Mouse (Mus musculus) midbrain, embryonic 14.5 days (tissue): Measurements from ENCODE around the gene Gatad2b. TPM values are rescaled to one million over a fixed set of nuclear protein-coding genes. Genes with fewer than 3 reads are reported as not detected.

Source experiments
- ATAC-seq: fragments of 200-750 bp; cut with Nextera tagmentation; 2 replicates; pipeline ENCODE4 v1.8.0; 2017; ENCODE audit warnings: moderate number of reproducible peaks, moderate library complexity; ENCODE audit not compliant: low FRiP score, low TSS enrichment
- DNase-seq: peaks from one replicate; pipeline ENCODE4 v3.0.0-alpha.2; 2015
- H3K27ac ChIP-seq: fragments of 300-500 bp; sonication (generic); replicated peaks from 2 replicates; pipeline ENCODE4 v1.5.1; 2014; ENCODE audit warnings: mild to moderate bottlenecking, low read depth, low read length, moderate library complexity
- H3K27me3 ChIP-seq: fragments of 300-500 bp; sonication (generic); 2 replicates; pipeline ENCODE4 v1.6.1; 2014; ENCODE audit warnings: low read length, control low read depth, mixed read lengths; ENCODE audit not compliant: control insufficient read depth, insufficient read depth
- H3K36me3 ChIP-seq: fragments of 300-500 bp; sonication (generic); 2 replicates; pipeline ENCODE4 v1.6.1; 2014; ENCODE audit warnings: low read length, control low read depth; ENCODE audit not compliant: control insufficient read depth, insufficient read depth
- H3K4me1 ChIP-seq: fragments of 300-500 bp; sonication (generic); 2 replicates; pipeline ENCODE4 v1.6.1; 2014; ENCODE audit warnings: mild to moderate bottlenecking, antibody characterized with exemption, low read length, control low read depth; ENCODE audit not compliant: control insufficient read depth, insufficient read depth
- H3K4me2 ChIP-seq: fragments of 300-500 bp; sonication (generic); 2 replicates; pipeline ENCODE4 v1.6.1; 2014; ENCODE audit warnings: mild to moderate bottlenecking, low read length, moderate library complexity
- H3K4me3 ChIP-seq: fragments of 300-500 bp; sonication (generic); replicated peaks from 2 replicates; pipeline ENCODE4 v1.5.1; 2014; ENCODE audit warnings: low read depth, low read length
- H3K9ac ChIP-seq: fragments of 300-500 bp; sonication (generic); replicated peaks from 2 replicates; pipeline ENCODE4 v1.6.1; 2014; ENCODE audit warnings: mild to moderate bottlenecking, low read length, moderate library complexity
- H3K9me3 ChIP-seq: fragments of 300-500 bp; sonication (generic); 2 replicates; pipeline ENCODE4 v1.6.1; 2016; ENCODE audit warnings: low read length, control low read depth, mixed read lengths; ENCODE audit not compliant: control insufficient read depth
- WGBS: fragments of 180-500 bp; shearing (Covaris S2); extraction: QIAGEN DNeasy Blood & Tissue Kit; methylation state at CpG from one replicate; pipeline ENCODE4 v1.1.7; 2014; 5-methylcytosine and 5-hydroxymethylcytosine counted together
- polyA plus RNA-seq: library from polyadenylated mRNA; unstranded; fragments of >200 nt; fragmentation: Nextera tagmentation; extraction: Ambion mirVana; gene quantifications from 2 replicates; pipeline ENCODE4 v1.2.1, GENCODE M21; 2014

Gene Gatad2b
- polyA plus RNA-seq, 1 experiment from 2014 or later = 16.0 TPM

DNA sequence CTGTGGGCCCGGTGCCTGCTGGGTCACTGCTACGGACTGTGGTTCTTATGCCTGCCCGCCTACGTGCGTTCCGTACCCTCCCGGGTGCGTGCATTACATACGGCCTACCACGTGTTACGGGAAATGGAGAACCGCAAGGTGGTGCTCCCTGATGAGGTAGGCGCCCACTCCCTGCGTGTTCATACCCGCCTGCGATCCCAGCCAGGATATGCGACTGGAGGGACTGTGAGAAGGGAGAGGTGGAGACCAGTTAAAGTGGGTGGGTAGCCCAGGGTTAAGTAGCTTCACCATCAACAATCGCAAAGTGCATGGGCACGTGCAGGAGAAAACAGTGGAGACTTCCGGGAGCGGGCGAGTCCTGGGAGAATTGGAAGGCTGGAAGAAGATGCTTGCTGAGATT, 19.1 kb upstream of the Gatad2b start:
- Histone ChIP-seq H3K4me3 (no peak overlapping the region), H3K9me3 (no peaks in the 10 kb centered on the region), H3K27me3 (no peaks in the 10 kb centered on the region), H3K9ac (no peak overlapping the region), H3K36me3 (peaks cover 75% of the 10 kb centered on the region), H3K4me1 (no peaks in the 10 kb centered on the region), H3K27ac (no peak overlapping the region), H3K4me2 (no peak overlapping the region)
- ATAC-seq (no peak), DNase-seq (no peak)
- WGBS = 96% methylated on average over 22 of the region's 22 CpGs

DNA sequence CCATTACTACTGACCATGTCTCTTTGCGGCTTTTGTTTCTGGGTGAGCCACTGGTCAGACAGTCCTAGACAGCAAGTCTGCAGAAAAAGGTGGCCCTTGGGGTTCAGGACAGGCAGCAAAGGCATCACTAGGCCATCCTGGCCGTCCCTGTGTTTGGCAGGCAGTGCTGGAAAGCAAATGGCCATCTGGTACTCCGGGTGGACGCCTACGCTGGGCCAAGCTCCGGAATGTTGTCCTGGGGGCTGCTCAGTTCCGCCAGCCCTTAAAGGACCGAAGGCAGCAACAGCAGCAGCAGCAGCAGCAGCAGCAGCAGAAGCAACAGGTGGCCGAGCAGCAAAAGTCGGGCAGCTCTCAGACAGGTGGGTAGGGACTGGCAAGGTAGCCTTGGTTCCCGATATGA, 17.7 kb upstream of the Gatad2b start:
- ATAC-seq (no peak), DNase-seq (no peak)
- H3K4me1 ChIP-seq = no peaks in the 10 kb centered on the region
- 92% methylated on average over 11 of the region's 11 CpGs for WGBS
- H3K4me3 ChIP-seq = no peak overlapping the region
- H3K9me3 ChIP-seq = no peaks in the 10 kb centered on the region
- no peak overlapping the region for H3K9ac ChIP-seq
- no peak overlapping the region for H3K27ac ChIP-seq
- H3K36me3 ChIP-seq = peaks cover 86% of the 10 kb centered on the region
- no peak overlapping the region for H3K4me2 ChIP-seq
- H3K27me3 ChIP-seq = no peaks in the 10 kb centered on the region

DNA sequence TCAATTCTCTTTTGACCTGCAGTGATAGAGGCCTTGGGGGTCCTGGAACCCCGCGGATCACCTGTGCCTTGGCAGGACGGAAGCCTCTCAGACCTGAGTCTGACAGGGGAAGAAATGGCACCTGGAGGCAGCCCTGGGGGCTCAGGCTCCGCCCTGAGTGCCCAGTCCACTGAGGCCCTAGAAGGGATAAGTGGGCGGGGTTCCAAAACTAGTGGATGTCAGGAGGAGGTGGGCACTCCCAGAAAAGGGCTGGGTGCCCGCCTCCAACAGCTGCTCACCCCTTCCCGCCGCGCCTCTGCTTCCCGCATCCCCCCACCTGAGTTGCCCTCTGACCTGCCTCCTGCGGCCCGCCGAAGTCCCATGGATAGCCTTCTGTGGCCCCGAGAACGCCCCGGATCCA, 16.1 kb upstream of the Gatad2b start:
- no peak overlapping the region for H3K4me2 ChIP-seq
- H3K9me3 ChIP-seq = no peaks in the 10 kb centered on the region
- H3K4me1 ChIP-seq = no peaks in the 10 kb centered on the region
- H3K27me3 ChIP-seq = no peaks in the 10 kb centered on the region
- DNase-seq = no peak
- WGBS = 50% methylated on average over 16 of the region's 16 CpGs
- no peak overlapping the region for H3K27ac ChIP-seq
- no peak for ATAC-seq
- H3K36me3 ChIP-seq = peaks cover 83% of the 10 kb centered on the region
- no peak overlapping the region for H3K4me3 ChIP-seq
- no peak overlapping the region for H3K9ac ChIP-seq

DNA sequence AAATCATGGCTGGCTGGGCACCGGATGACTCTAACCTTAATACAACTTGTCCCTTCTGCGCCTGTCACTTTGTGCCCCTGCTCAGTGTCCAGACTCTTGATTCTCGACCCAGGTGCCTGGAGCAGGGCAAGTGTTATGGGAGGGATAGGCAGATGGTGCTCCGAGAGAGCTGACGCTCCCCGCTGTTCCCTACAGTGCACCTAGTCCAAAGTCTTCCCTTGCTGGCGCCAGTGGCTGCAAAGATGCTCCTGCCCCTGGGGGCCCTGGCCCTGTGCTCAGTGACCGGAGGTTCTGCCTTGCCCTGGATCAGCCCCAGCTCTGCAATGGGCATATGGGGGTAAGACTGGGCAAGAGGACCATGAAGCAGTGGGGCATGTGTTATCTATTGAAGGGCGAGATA, 15.2 kb upstream of the Gatad2b start:
- WGBS = 91% methylated on average over 9 of the region's 9 CpGs
- Histone ChIP-seq H3K9ac (no peak overlapping the region), H3K4me1 (no peaks in the 10 kb centered on the region), H3K27me3 (no peaks in the 10 kb centered on the region), H3K4me3 (no peak overlapping the region), H3K9me3 (no peaks in the 10 kb centered on the region), H3K36me3 (peaks cover 75% of the 10 kb centered on the region), H3K4me2 (no peak overlapping the region), H3K27ac (no peak overlapping the region)
- ATAC-seq (no peak), DNase-seq (no peak)

DNA sequence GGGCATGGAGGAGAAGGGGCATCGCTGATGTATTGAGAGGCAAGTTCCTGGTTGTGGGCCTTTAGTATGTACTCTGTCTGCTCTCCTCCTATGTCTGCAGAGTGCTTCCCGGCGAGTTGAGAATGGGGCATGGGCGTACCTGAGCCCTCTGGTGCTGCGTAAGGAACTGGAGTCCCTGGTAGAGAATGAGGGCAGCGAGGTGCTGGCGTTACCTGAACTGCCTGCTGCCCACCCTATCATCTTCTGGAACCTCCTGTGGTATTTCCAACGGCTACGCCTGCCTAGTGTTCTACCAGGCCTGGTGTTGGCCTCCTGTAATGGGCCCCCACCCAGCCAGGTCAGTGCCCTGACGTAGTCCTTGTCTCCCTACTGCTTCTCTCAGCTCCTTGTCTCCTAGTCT, 14.8 kb upstream of the Gatad2b start:
- ATAC-seq (no peak), DNase-seq (no peak)
- H3K27ac ChIP-seq = no peak overlapping the region
- WGBS = 91% methylated on average over 10 of the region's 10 CpGs
- H3K4me3 ChIP-seq = no peak overlapping the region
- H3K9me3 ChIP-seq = no peaks in the 10 kb centered on the region
- peaks cover 71% of the 10 kb centered on the region for H3K36me3 ChIP-seq
- no peak overlapping the region for H3K4me2 ChIP-seq
- no peaks in the 10 kb centered on the region for H3K27me3 ChIP-seq
- H3K4me1 ChIP-seq = no peaks in the 10 kb centered on the region
- no peak overlapping the region for H3K9ac ChIP-seq

DNA sequence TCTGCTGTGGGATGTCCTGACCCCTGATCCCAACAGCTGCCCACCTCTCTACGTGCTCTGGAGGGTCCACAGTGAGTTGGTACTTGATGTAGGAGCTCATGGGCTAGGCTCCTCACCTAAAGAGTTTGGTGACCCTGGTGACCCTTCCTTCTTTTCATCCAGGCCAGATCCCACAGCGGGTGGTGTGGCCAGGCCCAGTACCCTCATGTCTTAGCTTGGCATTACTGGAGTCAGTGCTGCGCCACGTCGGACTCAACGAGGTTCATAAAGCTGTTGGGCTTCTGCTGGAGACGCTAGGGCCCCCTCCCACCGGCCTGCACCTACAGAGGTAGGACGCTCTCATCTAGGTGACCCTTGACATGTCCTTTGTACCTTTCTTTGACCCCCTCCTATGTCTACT, 13.8 kb upstream of the Gatad2b start:
- 94% methylated on average over 9 of the region's 9 CpGs for WGBS
- no peak for DNase-seq

DNA sequence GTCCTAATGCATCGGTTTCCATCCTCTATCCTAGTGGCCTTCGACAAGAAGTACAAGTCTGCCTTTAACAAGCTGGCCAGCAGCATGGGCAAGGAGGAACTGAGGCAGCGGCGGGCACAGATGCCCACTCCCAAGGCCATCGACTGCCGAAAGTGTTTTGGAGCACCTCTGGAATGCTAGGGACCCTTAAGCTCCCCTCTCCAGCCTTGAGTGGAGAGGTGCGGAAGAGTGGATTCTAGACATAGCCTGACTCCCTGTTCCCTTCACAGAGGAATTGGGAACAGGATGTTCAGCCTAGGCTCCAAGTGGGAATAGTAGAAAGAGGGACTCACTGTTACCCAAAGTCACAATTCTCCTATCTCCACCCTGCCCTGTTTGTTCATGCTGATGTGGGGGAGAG, 13.2 kb upstream of the Gatad2b start:
- Histone ChIP-seq H3K27ac (no peak overlapping the region), H3K4me1 (no peaks in the 10 kb centered on the region), H3K4me3 (no peak overlapping the region), H3K27me3 (no peaks in the 10 kb centered on the region), H3K36me3 (peaks cover 58% of the 10 kb centered on the region), H3K9ac (no peak overlapping the region), H3K9me3 (no peaks in the 10 kb centered on the region), H3K4me2 (no peak overlapping the region)
- ATAC-seq (no peak), DNase-seq (no peak)
- WGBS = 96% methylated on average over 7 of the region's 7 CpGs

More for the DNA sequence above, 13.8 kb upstream of the Gatad2b start:
- H3K4me2 ChIP-seq = no peak overlapping the region
- H3K9ac ChIP-seq = no peak overlapping the region
- H3K27ac ChIP-seq = no peak overlapping the region
- no peaks in the 10 kb centered on the region for H3K27me3 ChIP-seq
- no peak for ATAC-seq
- no peak overlapping the region for H3K4me3 ChIP-seq
- peaks cover 61% of the 10 kb centered on the region for H3K36me3 ChIP-seq
- no peaks in the 10 kb centered on the region for H3K9me3 ChIP-seq
- H3K4me1 ChIP-seq = no peaks in the 10 kb centered on the region

DNA sequence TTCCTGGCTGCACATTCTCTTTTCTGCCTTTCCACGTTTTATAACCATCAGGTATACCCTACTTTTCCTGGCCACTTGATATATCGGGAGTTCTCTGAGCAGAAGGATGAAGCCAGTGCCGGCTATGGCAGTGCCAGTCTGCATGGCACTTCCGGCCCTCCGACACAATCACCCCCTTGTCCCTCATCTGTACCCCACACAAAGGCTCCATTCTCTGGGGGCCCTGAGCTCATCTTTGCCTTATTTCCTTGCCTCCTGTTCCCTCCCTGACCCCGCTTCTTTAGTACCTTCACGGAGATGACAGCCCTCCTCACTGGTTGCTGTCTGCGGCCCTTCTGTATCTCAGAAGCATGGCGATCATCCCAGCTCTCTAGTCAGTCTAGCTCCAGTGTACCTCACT, 12.3 kb upstream of the Gatad2b start:
- Histone ChIP-seq H3K27ac (no peak overlapping the region), H3K4me3 (no peak overlapping the region), H3K4me1 (no peaks in the 10 kb centered on the region), H3K4me2 (no peak overlapping the region), H3K27me3 (no peaks in the 10 kb centered on the region), H3K9me3 (no peaks in the 10 kb centered on the region), H3K9ac (no peak overlapping the region), H3K36me3 (peaks cover 50% of the 10 kb centered on the region)
- 89% methylated on average over 9 of the region's 9 CpGs for WGBS
- DNase-seq (no peak), ATAC-seq (no peak)

DNA sequence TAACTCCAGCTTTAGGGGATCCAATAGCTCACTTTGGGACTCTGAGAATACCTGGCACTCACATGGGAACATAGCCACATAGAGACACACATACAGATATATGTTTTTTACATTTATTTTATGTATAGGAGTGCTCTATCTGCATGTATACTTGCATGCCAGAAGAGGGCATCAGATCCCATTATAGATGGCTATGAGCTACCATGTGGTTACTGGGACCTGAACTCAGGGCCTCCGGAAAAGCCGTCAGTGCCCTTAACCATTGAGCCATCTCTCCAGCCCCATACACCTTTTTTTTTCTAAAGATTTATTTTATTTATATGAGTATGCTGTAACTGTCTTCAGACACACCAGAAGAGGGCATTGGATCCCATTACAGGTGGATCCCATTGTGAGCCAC, 8.8 kb upstream of the Gatad2b start:
- Histone ChIP-seq H3K4me2 (no peak overlapping the region), H3K9ac (no peak overlapping the region), H3K27me3 (no peaks in the 10 kb centered on the region), H3K27ac (no peak overlapping the region), H3K4me3 (no peak overlapping the region), H3K4me1 (no peaks in the 10 kb centered on the region), H3K9me3 (no peaks in the 10 kb centered on the region), H3K36me3 (peaks cover 21% of the 10 kb centered on the region; the same call in 1 of the 2 replicates)
- 97% methylated on average over 2 of the region's 2 CpGs for WGBS
- no peak for DNase-seq
- no peak for ATAC-seq
